Mouse (Mus musculus) forebrain, embryonic 12.5 days (tissue): ENCODE results near the gene Cyth3. TPM values are rescaled to one million over a fixed set of nuclear protein-coding genes. Genes with fewer than 3 reads are reported as not detected.

Experiments
- ATAC-seq: fragments of 200-750 bp; cut with Nextera tagmentation; 2 replicates; pipeline ENCODE4 v1.8.0; 2017; ENCODE audit warnings: moderate TSS enrichment; ENCODE audit not compliant: low FRiP score
- H3K27ac ChIP-seq: fragments of 300-500 bp; sonication (generic); 2 replicates; pipeline ENCODE4 v1.5.1; 2016; ENCODE audit warnings: mild to moderate bottlenecking
- H3K27me3 ChIP-seq: fragments of 300-500 bp; sonication (generic); 2 replicates; pipeline ENCODE4 v1.6.1; 2016; ENCODE audit warnings: mild to moderate bottlenecking
- H3K36me3 ChIP-seq: fragments of 300-500 bp; sonication (generic); replicated peaks from 2 replicates; pipeline ENCODE4 v1.6.1; 2016; ENCODE audit warnings: mild to moderate bottlenecking
- H3K4me1 ChIP-seq: fragments of 300-500 bp; sonication (generic); 2 replicates; pipeline ENCODE4 v1.6.1; 2016
- H3K4me2 ChIP-seq: fragments of 300-500 bp; sonication (generic); 2 replicates; pipeline ENCODE4 v1.6.1; 2016; ENCODE audit warnings: mild to moderate bottlenecking, moderate library complexity
- H3K4me3 ChIP-seq: fragments of 300-500 bp; sonication (generic); replicated peaks from 2 replicates; pipeline ENCODE4 v1.5.1; 2016; ENCODE audit warnings: mild to moderate bottlenecking
- H3K9ac ChIP-seq: fragments of 300-500 bp; sonication (generic); 2 replicates; pipeline ENCODE4 v1.6.1; 2016; ENCODE audit warnings: mild to moderate bottlenecking
- H3K9me3 ChIP-seq: fragments of 300-500 bp; sonication (generic); 2 replicates; pipeline ENCODE4 v1.6.1; 2016
- WGBS: fragments of 180-500 bp; shearing (Covaris S2); methylation state at CpG from one replicate; pipeline ENCODE4 v1.1.7; 2016; 5-methylcytosine and 5-hydroxymethylcytosine counted together
- polyA plus RNA-seq: library from polyadenylated mRNA; unstranded; fragments of >200 nt; fragmentation: Nextera tagmentation; extraction: Ambion mirVana; gene quantifications from 2 replicates; pipeline ENCODE4 v1.2.1, GENCODE M21; 2016

Gene Cyth3
- polyA plus RNA-seq, 1 experiment from 2014 or later, result 27.8 TPM

GRCm38 (mm10) chr5:143593563-143594146, 28.6 kb upstream of the Cyth3 start:
- H3K4me2 ChIP-seq, result no peak overlapping the region
- H3K4me1 ChIP-seq, result peaks cover 7% of the 10 kb centered on the region
- no peak overlapping the region for H3K4me3 ChIP-seq
- 90% methylated on average over 11 of the region's 11 CpGs for WGBS
- H3K9ac ChIP-seq, result no peak overlapping the region
- H3K36me3 ChIP-seq, result no peaks in the 10 kb centered on the region
- no peaks in the 10 kb centered on the region for H3K9me3 ChIP-seq
- ATAC-seq, result no peak
- H3K27ac ChIP-seq, result no peak overlapping the region
- H3K27me3 ChIP-seq, result 0 out of 2 replicates have a peak, but pooled peaks cover 4% of the 10 kb centered on the region

- 90% methylated on average over 3 of the region's 3 CpGs for WGBS
- no peak for ATAC-seq
Observed at GRCm38 (mm10) chr5:143594291-143595065, 27.8 kb upstream of the Cyth3 start.

GRCm38 (mm10) chr5:143602051-143602450, 20.2 kb upstream of the Cyth3 start:
- WGBS, result 76% methylated on average over 10 of the region's 10 CpGs
- no peak overlapping the region for H3K4me2 ChIP-seq
- no peak overlapping the region for H3K27ac ChIP-seq
- H3K9ac ChIP-seq, result no peak overlapping the region
- no peaks in the 10 kb centered on the region for H3K9me3 ChIP-seq
- no peak for ATAC-seq
- H3K4me3 ChIP-seq, result no peak overlapping the region
- H3K27me3 ChIP-seq, result no peaks in the 10 kb centered on the region
- no peaks in the 10 kb centered on the region for H3K4me1 ChIP-seq
- no peaks in the 10 kb centered on the region for H3K36me3 ChIP-seq

More at GRCm38 (mm10) chr5:143594291-143595065, 27.8 kb upstream of the Cyth3 start:
- H3K27me3 ChIP-seq, result 0 out of 2 replicates have a peak, but pooled peaks cover 4% of the 10 kb centered on the region
- H3K36me3 ChIP-seq, result no peaks in the 10 kb centered on the region
- H3K4me2 ChIP-seq, result no peak overlapping the region
- H3K9ac ChIP-seq, result no peak overlapping the region
- H3K4me1 ChIP-seq, result peaks cover under 1% of the 10 kb centered on the region; the same call in 1 of the 2 replicates
- H3K4me3 ChIP-seq, result no peak overlapping the region
- H3K9me3 ChIP-seq, result no peaks in the 10 kb centered on the region
- no peak overlapping the region for H3K27ac ChIP-seq

GRCm38 (mm10) chr5:143604157-143604774, 18.0 kb upstream of the Cyth3 start:
- no peaks in the 10 kb centered on the region for H3K4me1 ChIP-seq
- WGBS, result 83% methylated on average over 6 of the region's 7 CpGs
- H3K27ac ChIP-seq, result no peak overlapping the region
- no peak overlapping the region for H3K9ac ChIP-seq
- no peak overlapping the region for H3K4me3 ChIP-seq
- H3K36me3 ChIP-seq, result no peaks in the 10 kb centered on the region
- no peaks in the 10 kb centered on the region for H3K9me3 ChIP-seq
- H3K4me2 ChIP-seq, result no peak overlapping the region
- no peak for ATAC-seq
- no peaks in the 10 kb centered on the region for H3K27me3 ChIP-seq

GRCm38 (mm10) chr5:143606756-143607155, 15.5 kb upstream of the Cyth3 start:
- Histone ChIP-seq H3K9ac (no peak overlapping the region), H3K4me3 (no peak overlapping the region), H3K4me1 (no peaks in the 10 kb centered on the region), H3K36me3 (no peaks in the 10 kb centered on the region), H3K9me3 (no peaks in the 10 kb centered on the region), H3K27me3 (no peaks in the 10 kb centered on the region), H3K4me2 (no peak overlapping the region), H3K27ac (no peak overlapping the region)
- WGBS, result 86% methylated on average over 10 of the region's 10 CpGs
- no peak for ATAC-seq

GRCm38 (mm10) chr5:143608175-143608574, 14.1 kb upstream of the Cyth3 start:
- no peak for ATAC-seq
- Histone ChIP-seq H3K27me3 (no peaks in the 10 kb centered on the region), H3K27ac (no peak overlapping the region), H3K4me1 (no peaks in the 10 kb centered on the region), H3K9me3 (no peaks in the 10 kb centered on the region), H3K4me3 (no peak overlapping the region), H3K36me3 (no peaks in the 10 kb centered on the region), H3K4me2 (no peak overlapping the region), H3K9ac (no peak overlapping the region)
- WGBS, result 95% methylated on average over 10 of the region's 10 CpGs

GRCm38 (mm10) chr5:143611954-143612353, 10.3 kb upstream of the Cyth3 start:
- H3K9me3 ChIP-seq, result no peaks in the 10 kb centered on the region
- no peak overlapping the region for H3K27ac ChIP-seq
- no peaks in the 10 kb centered on the region for H3K36me3 ChIP-seq
- no peaks in the 10 kb centered on the region for H3K27me3 ChIP-seq
- 82% methylated on average over 7 of the region's 7 CpGs for WGBS
- no peak overlapping the region for H3K9ac ChIP-seq
- no peak overlapping the region for H3K4me2 ChIP-seq
- no peak for ATAC-seq
- no peak overlapping the region for H3K4me3 ChIP-seq
- no peaks in the 10 kb centered on the region for H3K4me1 ChIP-seq

- Histone ChIP-seq H3K9me3 (no peaks in the 10 kb centered on the region), H3K9ac (no peak overlapping the region), H3K4me2 (no peak overlapping the region), H3K4me1 (no peaks in the 10 kb centered on the region), H3K27me3 (no peaks in the 10 kb centered on the region), H3K4me3 (no peak overlapping the region), H3K36me3 (no peaks in the 10 kb centered on the region), H3K27ac (no peak overlapping the region)
- WGBS, result 75% methylated on average over 4 of the region's 4 CpGs
- ATAC-seq, result no peak
Observed at GRCm38 (mm10) chr5:143613265-143613664, 9.0 kb upstream of the Cyth3 start.

GRCm38 (mm10) chr5:143614519-143614918, 7.7 kb upstream of the Cyth3 start:
- no peak for ATAC-seq
- Histone ChIP-seq H3K9ac (no peak overlapping the region), H3K27ac (no peak overlapping the region), H3K9me3 (no peaks in the 10 kb centered on the region), H3K4me3 (no peak overlapping the region), H3K36me3 (no peaks in the 10 kb centered on the region), H3K27me3 (no peaks in the 10 kb centered on the region), H3K4me1 (no peaks in the 10 kb centered on the region), H3K4me2 (no peak overlapping the region)
- WGBS, result 86% methylated on average over 5 of the region's 5 CpGs

- no peak overlapping the region for H3K27ac ChIP-seq
- no peaks in the 10 kb centered on the region for H3K9me3 ChIP-seq
- no peaks in the 10 kb centered on the region for H3K36me3 ChIP-seq
- no peak overlapping the region for H3K9ac ChIP-seq
- H3K4me3 ChIP-seq, result no peak overlapping the region
- no peak for ATAC-seq
- 85% methylated on average over 2 of the region's 2 CpGs for WGBS
- H3K4me1 ChIP-seq, result no peaks in the 10 kb centered on the region
- H3K4me2 ChIP-seq, result no peak overlapping the region
- no peaks in the 10 kb centered on the region for H3K27me3 ChIP-seq
Observed at GRCm38 (mm10) chr5:143615353-143615752, 6.9 kb upstream of the Cyth3 start.

- 90% methylated on average over 4 of the region's 4 CpGs for WGBS
- ATAC-seq, result no peak
- Histone ChIP-seq H3K9me3 (no peaks in the 10 kb centered on the region), H3K4me2 (no peak overlapping the region), H3K36me3 (no peaks in the 10 kb centered on the region), H3K27me3 (no peaks in the 10 kb centered on the region), H3K9ac (no peak overlapping the region), H3K4me1 (peaks cover 6% of the 10 kb centered on the region), H3K27ac (no peak overlapping the region), H3K4me3 (no peak overlapping the region)
Observed at GRCm38 (mm10) chr5:143616116-143616515, 6.1 kb upstream of the Cyth3 start.

- no peaks in the 10 kb centered on the region for H3K36me3 ChIP-seq
- no peak overlapping the region for H3K9ac ChIP-seq
- peaks cover 8% of the 10 kb centered on the region for H3K4me1 ChIP-seq
- no peaks in the 10 kb centered on the region for H3K27me3 ChIP-seq
- no peak overlapping the region for H3K4me2 ChIP-seq
- H3K9me3 ChIP-seq, result no peaks in the 10 kb centered on the region
- 95% methylated on average over 3 of the region's 3 CpGs for WGBS
- no peak for ATAC-seq
- no peak overlapping the region for H3K4me3 ChIP-seq
- H3K27ac ChIP-seq, result no peak overlapping the region
Observed at GRCm38 (mm10) chr5:143616657-143617329, 5.5 kb upstream of the Cyth3 start.
